ENCODE assay signal across 30 mouse cellular contexts in the genomic region with DNA sequence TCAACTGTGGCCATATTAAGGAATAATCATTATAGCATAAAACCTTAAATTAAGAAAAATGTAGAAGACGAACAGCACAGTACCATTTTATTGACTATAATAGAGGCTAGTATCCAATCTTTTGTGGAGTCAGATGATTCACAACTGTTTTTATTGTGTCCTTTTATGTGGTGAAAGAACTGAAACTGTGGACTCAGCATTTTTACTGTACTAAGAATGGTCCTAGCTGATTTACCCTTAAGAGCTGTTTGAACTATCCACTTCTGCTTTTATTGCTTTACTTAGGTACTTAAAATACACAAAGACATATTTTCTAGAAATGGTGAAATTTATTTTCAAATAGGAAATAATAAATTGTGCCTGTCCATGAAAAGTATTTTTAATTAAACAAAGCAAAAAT.
"Had no signal": no experiment of that assay in that cellular context is flagged by ENCODE, and none has a peak within 500 bp of the region (broad histone marks: within the 10 kb centered on the region; RNA-seq: fewer than 3 reads in every experiment).

No protein-coding gene starts in this region.

- H3K9me3 ChIP-seq: limb, embryonic 10.5 days; limb, embryonic 12.5 days; limb, embryonic 13.5 days; limb, embryonic 15.5 days; liver, embryonic 15.5 days; lung, embryonic 15.5 days; midbrain, embryonic 10.5 days; midbrain, embryonic 12.5 days; midbrain, embryonic 13.5 days; midbrain, embryonic 15.5 days; neural tube, embryonic 12.5 days had no signal

- H3K4me2 ChIP-seq: limb, embryonic 12.5 days; limb, embryonic 13.5 days; limb, embryonic 15.5 days; liver, embryonic 11.5 days; liver, embryonic 12.5 days; liver, embryonic 13.5 days; liver, embryonic 15.5 days; lung, embryonic 14.5 days; lung, embryonic 15.5 days; midbrain, embryonic 11.5 days; midbrain, embryonic 12.5 days; midbrain, embryonic 13.5 days; midbrain, embryonic 15.5 days; neural tube, embryonic 12.5 days; neural tube, embryonic 13.5 days had no signal

- H3K36me3 ChIP-seq: limb, embryonic 10.5 days; limb, embryonic 12.5 days; limb, embryonic 13.5 days; limb, embryonic 15.5 days; liver, embryonic 12.5 days; liver, embryonic 13.5 days; liver, embryonic 15.5 days; lung, embryonic 15.5 days; midbrain, embryonic 10.5 days; midbrain, embryonic 12.5 days; midbrain, embryonic 13.5 days; midbrain, embryonic 15.5 days; neural tube, embryonic 12.5 days; neural tube, embryonic 13.5 days had no signal

- H3K27ac ChIP-seq: limb, embryonic 10.5 days; limb, embryonic 12.5 days; limb, embryonic 13.5 days; limb, embryonic 15.5 days; liver, embryonic 12.5 days; liver, embryonic 13.5 days; liver, embryonic 14.5 days; liver, embryonic 15.5 days; lung, embryonic 15.5 days; macrophage; midbrain, embryonic 10.5 days; midbrain, embryonic 12.5 days; midbrain, embryonic 13.5 days; midbrain, embryonic 15.5 days; neural tube, embryonic 12.5 days; neural tube, embryonic 13.5 days had no signal

- H3K4me3 ChIP-seq: limb, embryonic 10.5 days; limb, embryonic 12.5 days; limb, embryonic 13.5 days; limb, embryonic 15.5 days; liver, embryonic 12.5 days; liver, embryonic 13.5 days; liver, embryonic 15.5 days; lung, embryonic 15.5 days; megakaryocyte, embryonic 14.5 days; midbrain, embryonic 10.5 days; midbrain, embryonic 12.5 days; midbrain, embryonic 13.5 days; midbrain, embryonic 15.5 days; myocyte; neural tube, embryonic 12.5 days; neural tube, embryonic 13.5 days had no signal

- H3K9ac ChIP-seq: limb, embryonic 12.5 days; limb, embryonic 13.5 days; limb, embryonic 15.5 days; liver, embryonic 12.5 days; liver, embryonic 13.5 days; liver, embryonic 14.5 days; liver, embryonic 15.5 days; liver, postnatal 0 days; lung, embryonic 14.5 days; lung, embryonic 15.5 days; midbrain, embryonic 12.5 days; midbrain, embryonic 13.5 days; midbrain, embryonic 15.5 days; neural tube, embryonic 12.5 days; neural tube, embryonic 13.5 days had no signal

- H3K27me3 ChIP-seq: limb, embryonic 12.5 days; limb, embryonic 13.5 days; limb, embryonic 15.5 days; liver, embryonic 12.5 days; liver, embryonic 13.5 days; liver, embryonic 15.5 days; lung, embryonic 15.5 days; megakaryocyte, embryonic 14.5 days; midbrain, embryonic 12.5 days; midbrain, embryonic 13.5 days; midbrain, embryonic 15.5 days; neural tube, embryonic 12.5 days; neural tube, embryonic 13.5 days had no signal

- DNase-seq: left cerebral cortex, postnatal 4 days; liver; liver, embryonic 13.5 days; liver, postnatal 0 days; lung, adult 18-20 months; lung, adult 2 months; lung, embryonic 14.5 days; lung, postnatal 10 days; lung, postnatal 36 days; lung, postnatal 4 days; midbrain, embryonic 14.5 days had no signal

- H3K4me1 ChIP-seq: limb, embryonic 10.5 days; limb, embryonic 12.5 days; limb, embryonic 13.5 days; limb, embryonic 15.5 days; liver, embryonic 12.5 days; liver, embryonic 13.5 days; liver, embryonic 15.5 days; lung, embryonic 15.5 days; megakaryocyte, embryonic 14.5 days; midbrain, embryonic 10.5 days; midbrain, embryonic 12.5 days; midbrain, embryonic 13.5 days; midbrain, embryonic 15.5 days; neural tube, embryonic 12.5 days; neural tube, embryonic 13.5 days had no signal
